ENCODE assay signal across 17 mouse cellular contexts in the genomic region with DNA sequence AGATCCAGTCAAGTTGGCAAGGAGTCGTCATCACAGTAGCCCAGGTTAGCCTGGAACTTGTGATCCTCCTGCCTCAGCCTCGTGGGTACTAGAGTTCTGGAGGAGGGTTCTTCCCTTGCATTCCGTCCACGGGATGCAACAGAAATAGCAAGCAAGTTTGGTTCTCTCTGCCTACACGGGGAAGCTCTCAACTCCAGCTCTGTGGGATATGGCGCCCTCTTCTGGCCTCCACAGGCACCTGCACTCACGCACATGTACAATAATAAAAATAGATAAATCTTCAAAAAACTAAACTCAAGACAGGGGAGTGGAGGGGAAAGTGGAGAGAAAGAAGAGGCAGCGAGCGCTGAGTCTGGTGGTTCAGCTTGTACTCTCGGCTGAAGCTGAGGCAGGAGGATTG.
DNase-seq lines count a peak whose midpoint lies in the region; ATAC-seq and TF ChIP-seq lines count a peak whose summit lies in the region.
"Had no signal": no experiment of that assay in that cellular context is flagged by ENCODE, and none has a peak within 500 bp of the region (broad histone marks: within the 10 kb centered on the region; RNA-seq: fewer than 3 reads in every experiment).

No protein-coding gene starts in this region.

- POLR2A ChIA-PET in Patski (lab: Charles Lee): interaction anchor here (0.6 kb wide), 1 partner anchor 50 kb away, joined by 6 read pairs; no protein-coding TSS in a partner anchor

- no peaks in the 10 kb centered on the region for H3K27me3 ChIP-seq in kidney, adult 2 months (replicated peaks; ENCODE audit: control insufficient read depth, insufficient read depth, low read length)
- no peaks in the 10 kb centered on the region for H3K27me3 ChIP-seq in midbrain, postnatal 0 days (ENCODE audit: insufficient read depth, low read length)
- H3K27me3 ChIP-seq in midbrain, embryonic 16.5 days (ENCODE audit: control insufficient read depth, insufficient read depth, low read depth, low read length): no peaks in the 10 kb centered on the region
- no peaks in the 10 kb centered on the region for H3K27me3 ChIP-seq in Patski
- H3K27me3 ChIP-seq: heart, embryonic 15.5 days; hindbrain, embryonic 12.5 days; neural tube, embryonic 15.5 days; stomach, embryonic 15.5 days had no signal

- intact Hi-C loops in gastrocnemius, postnatal 36 days (cut with DNase I): no loop called here

- H3K4me2 ChIP-seq in midbrain, postnatal 0 days (ENCODE audit: low read depth, low read length, poor library complexity, severe bottlenecking): no peak overlapping the region
- no peak overlapping the region for H3K4me2 ChIP-seq in midbrain, embryonic 16.5 days (ENCODE audit: low read length)
- H3K4me2 ChIP-seq: heart, embryonic 15.5 days; hindbrain, embryonic 12.5 days; neural tube, embryonic 15.5 days; stomach, embryonic 15.5 days had no signal

- TF ChIP-seq POLR2A in kidney, adult 2 months (IDR thresholded peaks at IDR 0.05; ENCODE audit: low read depth, low read length): no peak

- 84% methylated on average over 10 of the region's 10 CpGs for WGBS in kidney, adult 2 months
- WGBS in midbrain, postnatal 0 days: 89% methylated on average over 10 of the region's 10 CpGs
- 86% methylated on average over 10 of the region's 10 CpGs for WGBS in midbrain, embryonic 16.5 days

- H3K9ac ChIP-seq in midbrain, postnatal 0 days (replicated peaks; ENCODE audit: low read length, poor library complexity, severe bottlenecking): no peak overlapping the region
- H3K9ac ChIP-seq in midbrain, embryonic 16.5 days (ENCODE audit: low read depth, low read length): no peak overlapping the region
- H3K9ac ChIP-seq: heart, embryonic 15.5 days; hindbrain, embryonic 12.5 days; neural tube, embryonic 15.5 days; stomach, embryonic 15.5 days had no signal

- TF ChIP-seq CTCF in kidney, adult 2 months (conservative IDR thresholded peaks at IDR 0.05; ENCODE audit: insufficient read depth, insufficient read length, low read depth, low read length): 0 out of 2 replicates have a peak, but pooled peaks have one; percentile 7
- TF ChIP-seq CTCF in midbrain, postnatal 0 days (IDR thresholded peaks at IDR 0.05): peak; percentile 42
- TF ChIP-seq CTCF in Patski (IDR thresholded peaks at IDR 0.05): peak; percentile 29

- no peak overlapping the region for H3K27ac ChIP-seq in kidney, adult 2 months (ENCODE audit: insufficient read depth, low read depth, low read length)
- no peak overlapping the region for H3K27ac ChIP-seq in midbrain, postnatal 0 days (ENCODE audit: low read depth, low read length)
- no peak overlapping the region for H3K27ac ChIP-seq in midbrain, embryonic 16.5 days (ENCODE audit: low read length)
- H3K27ac ChIP-seq: forebrain, embryonic 10.5 days; heart, embryonic 15.5 days; hindbrain, embryonic 12.5 days; midbrain, embryonic 10.5 days; neural tube, embryonic 15.5 days; stomach, embryonic 15.5 days had no signal

- H3K4me1 ChIP-seq in kidney, adult 2 months (ENCODE audit: control insufficient read depth, insufficient read depth, low read length): no peaks in the 10 kb centered on the region
- no peaks in the 10 kb centered on the region for H3K4me1 ChIP-seq in midbrain, postnatal 0 days (ENCODE audit: insufficient read depth, low read length)
- H3K4me1 ChIP-seq in midbrain, embryonic 16.5 days (ENCODE audit: control insufficient read depth, insufficient read depth, low read length): no peaks in the 10 kb centered on the region
- H3K4me1 ChIP-seq: forebrain, embryonic 10.5 days; heart, embryonic 15.5 days; hindbrain, embryonic 12.5 days; neural tube, embryonic 15.5 days had no signal

- in situ Hi-C loops in Patski (cut with MboI; ENCODE audit: low pct_unique_long_range_greater_than_20kb): loop anchor here (10.0 to 25.0 kb wide), 2 partner anchors 115 to 417 kb away; partner anchors contain the start of gene Sall4

- no peak overlapping the region for H3K4me3 ChIP-seq in kidney, adult 2 months (ENCODE audit: insufficient read depth, low read depth, low read length)
- no peak overlapping the region for H3K4me3 ChIP-seq in midbrain, postnatal 0 days (ENCODE audit: low read depth, low read length)
- H3K4me3 ChIP-seq in midbrain, embryonic 16.5 days (ENCODE audit: low read depth, low read length): no peak overlapping the region
- H3K4me3 ChIP-seq: forebrain, embryonic 10.5 days; heart, embryonic 15.5 days; hindbrain, embryonic 12.5 days; midbrain, embryonic 10.5 days; neural tube, embryonic 15.5 days; stomach, embryonic 15.5 days had no signal

- no peaks in the 10 kb centered on the region for H3K9me3 ChIP-seq in midbrain, postnatal 0 days (ENCODE audit: low read length)
- H3K9me3 ChIP-seq in midbrain, embryonic 16.5 days (replicated peaks; ENCODE audit: control insufficient read depth, low read length, poor library complexity, severe bottlenecking): no peaks in the 10 kb centered on the region
- H3K9me3 ChIP-seq: forebrain, embryonic 10.5 days; heart, embryonic 15.5 days; hindbrain, embryonic 12.5 days; midbrain, embryonic 10.5 days; neural tube, embryonic 15.5 days; stomach, embryonic 15.5 days had no signal

- H3K36me3 ChIP-seq in kidney, adult 2 months (ENCODE audit: control insufficient read depth, insufficient read depth, low read length): no peaks in the 10 kb centered on the region
- no peaks in the 10 kb centered on the region for H3K36me3 ChIP-seq in midbrain, postnatal 0 days (ENCODE audit: insufficient read depth, low read length)
- no peaks in the 10 kb centered on the region for H3K36me3 ChIP-seq in midbrain, embryonic 16.5 days (ENCODE audit: control insufficient read depth, insufficient read depth, low read length)
- H3K36me3 ChIP-seq: forebrain, embryonic 10.5 days; heart, embryonic 15.5 days; hindbrain, embryonic 12.5 days; midbrain, embryonic 10.5 days; neural tube, embryonic 15.5 days; stomach, embryonic 15.5 days had no signal

- CTCF ChIA-PET in Patski (lab: Charles Lee): no interaction called here

- ATAC-seq in midbrain, postnatal 0 days (ENCODE audit: low FRiP score): no peak
- no peak for ATAC-seq in midbrain, embryonic 16.5 days
- no peak for ATAC-seq in Patski

- DNase-seq in kidney, adult 2 months: no peak
- no peak for DNase-seq in kidney, postnatal 10 days
- no peak for DNase-seq in midbrain, postnatal 0 days (ENCODE audit: low spot score)
- no peak for DNase-seq in Patski (ENCODE audit: low read depth, low spot score)
- no peak for DNase-seq in urinary bladder, adult 18-20 months (ENCODE audit: low spot score in 2 of 2)
- DNase-seq in gastrocnemius, postnatal 36 days: no peak
- DNase-seq: cerebellum, adult 2 months; kidney, adult 18-20 months; lung, postnatal 14 days; thymus, postnatal 36 days had no signal
